18 mouse cellular contexts compared by ENCODE assay signal in the genomic region with DNA sequence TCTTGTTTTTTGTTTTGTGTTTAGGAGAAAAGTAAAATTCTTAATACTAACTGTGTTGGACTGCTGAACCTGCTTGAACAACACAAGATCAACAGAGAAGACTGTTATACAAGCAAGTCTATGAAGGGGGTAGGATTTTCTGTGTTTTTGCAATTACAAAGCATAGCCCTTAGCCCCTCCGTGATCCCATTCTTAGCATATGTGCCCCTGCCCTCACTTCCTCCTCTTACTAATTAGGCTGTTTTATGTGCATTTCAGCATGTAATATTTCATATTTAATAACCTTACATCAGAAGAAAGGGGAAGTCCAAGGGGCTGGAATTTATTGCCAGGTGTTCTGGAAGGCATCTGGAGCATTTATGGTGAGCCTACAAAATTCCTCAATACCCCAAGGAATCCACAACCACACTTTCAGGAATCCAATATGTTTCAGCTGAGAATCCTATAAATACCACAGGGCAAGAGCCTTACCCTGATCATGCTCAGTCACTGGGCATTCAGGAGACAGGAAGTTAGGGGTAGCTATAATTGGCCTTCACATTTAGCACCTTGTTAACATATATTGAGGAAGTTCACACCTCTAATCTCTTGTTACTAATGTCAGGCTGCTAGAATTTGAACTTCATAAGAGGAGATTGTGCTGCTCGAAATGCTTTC.
DNase-seq lines count a peak whose midpoint lies in the region; ATAC-seq and TF ChIP-seq lines count a peak whose summit lies in the region.
"Had no signal": no experiment of that assay in that cellular context is flagged by ENCODE, and none has a peak within 500 bp of the region (broad histone marks: within the 10 kb centered on the region; RNA-seq: fewer than 3 reads in every experiment).

No protein-coding gene starts in this region.

- TF ChIP-seq POLR2A in limb, embryonic 14.5 days (IDR thresholded peaks at IDR 0.05; ENCODE audit: borderline replicate concordance, extremely low read depth, insufficient read depth, insufficient read length), result no peak

- no peak overlapping the region for H3K9ac ChIP-seq in limb, embryonic 14.5 days (ENCODE audit: low read depth, low read length, severe bottlenecking)
- H3K9ac ChIP-seq in forebrain, embryonic 12.5 days, result no peak overlapping the region
- H3K9ac ChIP-seq: embryonic facial prominence, embryonic 15.5 days; hindbrain, embryonic 14.5 days; liver, embryonic 12.5 days had no signal

- WGBS in limb, embryonic 14.5 days, result 7% methylated on average over 2 of the region's 2 CpGs
- WGBS in forebrain, embryonic 12.5 days, result 82% methylated on average over 2 of the region's 2 CpGs

- ATAC-seq in limb, embryonic 14.5 days (ENCODE audit: low FRiP score, low read depth), result peak; percentile 80
- ATAC-seq in forebrain, embryonic 12.5 days (ENCODE audit: low FRiP score), result no peak
- ATAC-seq: activated CD4-positive, CD25-positive, alpha-beta regulatory T cell, adult 4 months; intestine, postnatal 0 days; liver, embryonic 12.5 days had no signal

- no peak overlapping the region for H3K4me2 ChIP-seq in limb, embryonic 14.5 days (replicated peaks; ENCODE audit: low read depth, low read length, severe bottlenecking)
- H3K4me2 ChIP-seq in forebrain, embryonic 12.5 days, result no peak overlapping the region
- H3K4me2 ChIP-seq: embryonic facial prominence, embryonic 15.5 days; hindbrain, embryonic 14.5 days; liver, embryonic 12.5 days had no signal

- H3K4me3 ChIP-seq in limb, embryonic 14.5 days (replicated peaks; ENCODE audit: low read length), result no peak overlapping the region
- H3K4me3 ChIP-seq in forebrain, embryonic 12.5 days (replicated peaks), result no peak overlapping the region
- H3K4me3 ChIP-seq: embryonic facial prominence, embryonic 15.5 days; liver, embryonic 12.5 days had no signal

- no peaks in the 10 kb centered on the region for H3K36me3 ChIP-seq in limb, embryonic 14.5 days (ENCODE audit: control insufficient read depth, insufficient read depth, low read length)
- H3K36me3 ChIP-seq in forebrain, embryonic 12.5 days (replicated peaks), result no peaks in the 10 kb centered on the region
- H3K36me3 ChIP-seq: embryonic facial prominence, embryonic 15.5 days; liver, embryonic 12.5 days had no signal

- peak; percentile 60 for DNase-seq in 3T3-L1 (ENCODE audit: low read depth, low spot score)
- peak; percentile 1 for DNase-seq in MEL-GATA-1-ER (ENCODE audit: extremely low read depth, low read depth)
- DNase-seq in forelimb bud, embryonic 11.5 days (ENCODE audit: low read depth, low spot score), result peak; percentile 86
- peak; percentile 70 for DNase-seq in limb, embryonic 14.5 days (ENCODE audit: low spot score)
- DNase-seq in cerebellum, postnatal 36 days, result no peak
- DNase-seq in kidney, postnatal 10 days, result no peak
- DNase-seq: adrenal gland, postnatal 10 days; cerebellum, postnatal 25 days; heart, postnatal 36 days; lung, adult 2 months; retina, postnatal 1 day had no signal

- H3K9me3 ChIP-seq in limb, embryonic 14.5 days (ENCODE audit: control insufficient read depth, low read length), result no peaks in the 10 kb centered on the region
- no peaks in the 10 kb centered on the region for H3K9me3 ChIP-seq in forebrain, embryonic 12.5 days
- H3K9me3 ChIP-seq: embryonic facial prominence, embryonic 15.5 days; liver, embryonic 12.5 days had no signal

- no peaks in the 10 kb centered on the region for H3K27me3 ChIP-seq in limb, embryonic 14.5 days (ENCODE audit: control insufficient read depth, insufficient read depth, low read length)
- no peaks in the 10 kb centered on the region for H3K27me3 ChIP-seq in forebrain, embryonic 12.5 days
- H3K27me3 ChIP-seq: embryonic facial prominence, embryonic 15.5 days; liver, embryonic 12.5 days had no signal

- H3K27ac ChIP-seq in limb, embryonic 14.5 days (replicated peaks; ENCODE audit: low read depth, low read length), result no peak overlapping the region
- H3K27ac ChIP-seq in forebrain, embryonic 12.5 days, result no peak overlapping the region
- H3K27ac ChIP-seq: embryonic facial prominence, embryonic 15.5 days; hindbrain, embryonic 14.5 days; liver, embryonic 12.5 days; stomach, postnatal 0 days had no signal

- peaks cover 18% of the 10 kb centered on the region for H3K4me1 ChIP-seq in limb, embryonic 14.5 days (ENCODE audit: control insufficient read depth, insufficient read depth, low read length)
- no peaks in the 10 kb centered on the region for H3K4me1 ChIP-seq in forebrain, embryonic 12.5 days
- H3K4me1 ChIP-seq: embryonic facial prominence, embryonic 15.5 days; liver, embryonic 12.5 days had no signal

Comparison
In these comparisons a context has a peak if more than half of its experiments do, and no peak if none do; other contexts are left out.
1. DNase-seq: peak in 3T3-L1 (single experiment), MEL-GATA-1-ER (single experiment), forelimb bud, embryonic 11.5 days (single experiment) and limb, embryonic 14.5 days (single experiment); none in cerebellum, postnatal 36 days (0 of 2) and kidney, postnatal 10 days (single experiment).